Mouse (Mus musculus) monocyte, adult 2 months (primary cell): ENCODE measurements around the gene Ndufaf8.

Experiments
- DNase-seq, 2 experiments: peaks; one replicate each; pipeline ENCODE4 v3.0.0; 2022; ENCODE audit warnings: low spot score in 2 of 2, low read depth in 1 of 2

Ndufaf8 gene

GRCm38 (mm10) chr11:120098588-120099511 lies at the start of gene Ndufaf8, which contains the start of gene Tepsin:
Ndufaf8 (plus strand) TSS chr11:120098928.
Tepsin (minus strand) TSS chr11:120098731.
- peak; percentile 98 to 100 for DNase-seq

- no peak for DNase-seq
Observed at GRCm38 (mm10) chr11:120049067-120049466, 49.7 kb upstream of the Ndufaf8 start.

- no peak for DNase-seq
Observed at GRCm38 (mm10) chr11:120051124-120051811, 47.5 kb upstream of the Ndufaf8 start.

GRCm38 (mm10) chr11:120052274-120052673 lies 46.5 kb upstream of the Ndufaf8 start:
- DNase-seq, result no peak

- no peak for DNase-seq
Observed at GRCm38 (mm10) chr11:120053846-120054245, 44.9 kb upstream of the Ndufaf8 start.

- no peak for DNase-seq
Observed at GRCm38 (mm10) chr11:120055953-120056732, 42.6 kb upstream of the Ndufaf8 start.

- no peak for DNase-seq
Observed at GRCm38 (mm10) chr11:120060634-120061033, 38.1 kb upstream of the Ndufaf8 start.

- DNase-seq, result no peak
Observed at GRCm38 (mm10) chr11:120063326-120063725, 35.4 kb upstream of the Ndufaf8 start.

GRCm38 (mm10) chr11:120064006-120064667 lies 34.6 kb upstream of the Ndufaf8 start:
- no peak for DNase-seq

GRCm38 (mm10) chr11:120064668-120065040 lies 34.1 kb upstream of the Ndufaf8 start:
- no peak for DNase-seq

- no peak for DNase-seq
Observed at GRCm38 (mm10) chr11:120065291-120065690, 33.4 kb upstream of the Ndufaf8 start.

GRCm38 (mm10) chr11:120067834-120068233 lies 30.9 kb upstream of the Ndufaf8 start:
- no peak for DNase-seq

- DNase-seq, result no peak
Observed at GRCm38 (mm10) chr11:120069261-120069660, 29.5 kb upstream of the Ndufaf8 start.

- DNase-seq, result no peak
Observed at GRCm38 (mm10) chr11:120070286-120070930, 28.3 kb upstream of the Ndufaf8 start.

GRCm38 (mm10) chr11:120071065-120071464 lies 27.7 kb upstream of the Ndufaf8 start:
- peak; percentile 34 to 51 for DNase-seq

GRCm38 (mm10) chr11:120071731-120072320 lies 26.9 kb upstream of the Ndufaf8 start:
- DNase-seq, result no peak

GRCm38 (mm10) chr11:120072986-120073647 lies 25.6 kb upstream of the Ndufaf8 start:
- no peak for DNase-seq

GRCm38 (mm10) chr11:120076191-120076590 lies 22.5 kb upstream of the Ndufaf8 start:
- no peak for DNase-seq

GRCm38 (mm10) chr11:120080282-120080681 lies 18.4 kb upstream of the Ndufaf8 start:
- DNase-seq, result no peak
